ENCODE assay signal across 21 mouse cellular contexts in genomic region chr5:120752786-120753185, GRCm38 (mm10). TPM values are rescaled to one million over a fixed set of nuclear protein-coding genes. Genes with fewer than 3 reads are reported as not detected.
DNase-seq lines count a peak whose midpoint lies in the region.
"Had no signal": no experiment of that assay in that cellular context is flagged by ENCODE, and none has a peak within 500 bp of the region (broad histone marks: within the 10 kb centered on the region; RNA-seq: fewer than 3 reads in every experiment).

No protein-coding gene starts in this region.

- DNase-seq in adrenal gland, adult 2 months: peak; percentile 61
- no peak for DNase-seq in adrenal gland, postnatal 4 days (ENCODE audit: low spot score in 2 of 2)
- peak; percentile 15 for DNase-seq in adrenal gland, postnatal 14 days
- DNase-seq in adrenal gland, postnatal 36 days: peak; percentile 37 to 44
- no peak for DNase-seq in urinary bladder, adult 18-20 months (ENCODE audit: low spot score in 2 of 2)
- DNase-seq in cerebellum, postnatal 36 days: no peak
- DNase-seq: cerebellum, adult 11 months; cerebellum, adult 18-20 months; cerebellum, adult 8-10 months; cerebellum, adult 9-11 months; cerebellum, postnatal 14 days; forebrain, postnatal 0 days had no signal

RNA-seq across cellular contexts. Expression of gene Oas2, which starts 3.1 kb away (rescaled TPM):
- total RNA-seq in adrenal gland, adult 2 months (2021): under 1 TPM; 0.55 to 0.92 TPM
- polyA plus RNA-seq in adrenal gland, adult 2 months (2012; rRNA removed): 3.5 and 3.7 TPM in 2 replicates
- under 1 TPM; 0.17 to 0.31 TPM for total RNA-seq in adrenal gland, postnatal 4 days (2021)
- total RNA-seq in adrenal gland, postnatal 14 days (2021): 0.08 and 0.30 TPM in 2 replicates
- 1 to 10 TPM in 1 of 2 experiments, under 1 TPM in 1; 0.49 to 1.8 TPM for total RNA-seq in adrenal gland, postnatal 36 days (2021)
- polyA plus RNA-seq: C2C12 had no signal

RNA-seq across cellular contexts. Expression of gene Oas3, which starts 24.7 kb away (rescaled TPM):
- under 1 TPM; 0.31 to 0.72 TPM for total RNA-seq in adrenal gland, adult 2 months (2021)
- 1.5 and 1.6 TPM in 2 replicates for polyA plus RNA-seq in adrenal gland, adult 2 months (2012; rRNA removed)
- total RNA-seq in adrenal gland, postnatal 4 days (2021): under 1 TPM; 0.11 to 0.25 TPM
- total RNA-seq in adrenal gland, postnatal 14 days (2021): 0.22 and 0.41 TPM in 2 replicates
- total RNA-seq in adrenal gland, postnatal 36 days (2021): under 1 TPM; 0.36 to 0.60 TPM
- polyA plus RNA-seq: C2C12; embryonic facial prominence, embryonic 10.5 days had no signal

RNA-seq across cellular contexts. Expression of gene Dtx1, which starts 41.1 kb away (rescaled TPM):
- total RNA-seq in adrenal gland, adult 2 months (2021): 10 to 100 TPM; 12.8 to 13.4 TPM
- 28.5 and 28.6 TPM in 2 replicates for polyA plus RNA-seq in adrenal gland, adult 2 months (2012; rRNA removed)
- total RNA-seq in adrenal gland, postnatal 4 days (2021): 10 to 100 TPM; 13.7 to 17.2 TPM
- total RNA-seq in adrenal gland, postnatal 14 days (2021): 7.3 and 8.0 TPM in 2 replicates
- 10 to 100 TPM in 1 of 2 experiments, 1 to 10 TPM in 1; 7.6 to 12.0 TPM for total RNA-seq in adrenal gland, postnatal 36 days (2021)
- polyA plus RNA-seq: C2C12 had no signal

RNA-seq across cellular contexts. Expression of gene Oas1e, which starts 42.5 kb away (rescaled TPM):
- total RNA-seq in adrenal gland, adult 2 months (2021): not detected
- polyA plus RNA-seq in adrenal gland, adult 2 months (2012; rRNA removed): not detected in 2 replicates
- total RNA-seq in adrenal gland, postnatal 4 days (2021): not detected
- not detected in 2 replicates for total RNA-seq in adrenal gland, postnatal 14 days (2021)
- total RNA-seq in adrenal gland, postnatal 36 days (2021): not detected
- total RNA-seq: adrenal gland, adult 18-20 months; forebrain, postnatal 0 days; MEL had no signal
- polyA plus RNA-seq: C2C12; cortical plate, adult 2 months; embryonic facial prominence, embryonic 10.5 days; embryonic facial prominence, embryonic 12.5 days; forebrain, embryonic 11.5 days; forebrain, embryonic 13.5 days; forebrain, embryonic 15.5 days had no signal

RNA-seq across cellular contexts. Expression of gene Oas1c, which starts 59.5 kb away (rescaled TPM):
- under 1 TPM; 0.49 to 0.97 TPM for total RNA-seq in adrenal gland, adult 2 months (2021)
- polyA plus RNA-seq in adrenal gland, adult 2 months (2012; rRNA removed): 1.0 and 2.8 TPM in 2 replicates
- 1 to 10 TPM; 2.3 to 4.1 TPM for total RNA-seq in adrenal gland, postnatal 4 days (2021)
- total RNA-seq in adrenal gland, postnatal 14 days (2021): 0.89 and 1.8 TPM in 2 replicates
- total RNA-seq in adrenal gland, postnatal 36 days (2021): 1 to 10 TPM in 1 of 2 experiments, under 1 TPM in 1; 0.40 to 1.7 TPM

Comparison
In these comparisons a context has a peak if more than half of its experiments do, and no peak if none do; other contexts are left out.
1. DNase-seq: peak in adrenal gland, adult 2 months (single experiment), adrenal gland, postnatal 14 days (single experiment) and adrenal gland, postnatal 36 days (2 of 2); none in adrenal gland, postnatal 4 days (0 of 2), urinary bladder, adult 18-20 months (0 of 2) and cerebellum, postnatal 36 days (0 of 2).